In genomic region chr5:66603746-66604145, GRCm38 (mm10) we compare ENCODE assay signal across 12 mouse cellular contexts. TPM values are rescaled to one million over a fixed set of nuclear protein-coding genes. Genes with fewer than 3 reads are reported as not detected.
DNase-seq lines count a peak whose midpoint lies in the region; TF ChIP-seq lines count a peak whose summit lies in the region.
"Had no signal": no experiment of that assay in that cellular context is flagged by ENCODE, and none has a peak within 500 bp of the region (broad histone marks: within the 10 kb centered on the region; RNA-seq: fewer than 3 reads in every experiment).

No protein-coding gene starts in this region.

- 29% methylated on average over 8 of the region's 8 CpGs for WGBS in heart, embryonic 10.5 days
- 55% methylated on average over 8 of the region's 8 CpGs for WGBS in thymus, adult 2 months

- peak; percentile 57 to 77 for DNase-seq in heart, adult 18-20 months
- DNase-seq in heart, postnatal 36 days, result no peak
- peak; percentile 30 for DNase-seq in adrenal gland, postnatal 10 days
- no peak for DNase-seq in heart, embryonic 10.5 days (ENCODE audit: low spot score)
- DNase-seq in kidney, postnatal 10 days, result peak; percentile 62
- DNase-seq in frontal cortex, adult 2 months (ENCODE audit: extremely low spot score in 1 of 2, low spot score in 1 of 2), result no peak
- no peak for DNase-seq in gastrocnemius, postnatal 10 days
- DNase-seq in thymus, adult 2 months, result no peak
- DNase-seq: liver, embryonic 13.5 days had no signal

- peak overlapping the region; percentile 32; the same call in 1 of the 2 replicates for H3K27ac ChIP-seq in heart, embryonic 10.5 days
- no peak overlapping the region for H3K27ac ChIP-seq in thymus, adult 2 months (ENCODE audit: control insufficient read depth, insufficient read depth, low read length)
- H3K27ac ChIP-seq: embryonic facial prominence, embryonic 12.5 days; liver, embryonic 13.5 days; neural tube, embryonic 13.5 days had no signal

- H3K27me3 ChIP-seq in heart, embryonic 10.5 days (ENCODE audit: insufficient read depth, poor library complexity, severe bottlenecking), result no peaks in the 10 kb centered on the region
- H3K27me3 ChIP-seq in thymus, adult 2 months (ENCODE audit: control insufficient read depth, insufficient read depth, low read length), result no peaks in the 10 kb centered on the region
- H3K27me3 ChIP-seq: CH12.LX; embryonic facial prominence, embryonic 12.5 days; liver, embryonic 13.5 days; neural tube, embryonic 13.5 days had no signal

- H3K4me1 ChIP-seq in heart, embryonic 10.5 days, result peaks cover 57% of the 10 kb centered on the region
- H3K4me1 ChIP-seq in thymus, adult 2 months (replicated peaks; ENCODE audit: control insufficient read depth, insufficient read depth, low read length), result no peaks in the 10 kb centered on the region

- no peaks in the 10 kb centered on the region for H3K9me3 ChIP-seq in heart, embryonic 10.5 days
- H3K9me3 ChIP-seq: embryonic facial prominence, embryonic 12.5 days; liver, embryonic 13.5 days; neural tube, embryonic 13.5 days had no signal

- H3K36me3 ChIP-seq in heart, embryonic 10.5 days, result no peaks in the 10 kb centered on the region
- H3K36me3 ChIP-seq in thymus, adult 2 months (ENCODE audit: control insufficient read depth, insufficient read depth, low read length), result no peaks in the 10 kb centered on the region
- H3K36me3 ChIP-seq: embryonic facial prominence, embryonic 12.5 days; liver, embryonic 13.5 days; neural tube, embryonic 13.5 days had no signal

- no peak overlapping the region for H3K4me3 ChIP-seq in heart, embryonic 10.5 days
- no peak overlapping the region for H3K4me3 ChIP-seq in thymus, adult 2 months (ENCODE audit: control insufficient read depth, insufficient read depth, low read length)
- H3K4me3 ChIP-seq: embryonic facial prominence, embryonic 12.5 days; liver, embryonic 13.5 days; neural tube, embryonic 13.5 days had no signal

- TF ChIP-seq POLR2A in thymus, adult 2 months (IDR thresholded peaks at IDR 0.05; ENCODE audit: control insufficient read depth, extremely low read depth, insufficient read depth, low read length, poor library complexity), result no peak

- no peak for TF ChIP-seq CTCF in thymus, adult 2 months (IDR thresholded peaks at IDR 0.05; ENCODE audit: borderline replicate concordance, control insufficient read depth, extremely low read depth, insufficient read depth, low read length, poor library complexity)

- intact Hi-C loops in heart, postnatal 36 days (cut with DNase I), result no loop called here

RNA-seq across cellular contexts. Expression of gene Apbb2, which starts 14.8 kb away (rescaled TPM):
- total RNA-seq in heart, adult 18-20 months (2021), result 10 to 100 TPM; 45.5 to 46.5 TPM
- 10 to 100 TPM; 37.3 to 52.7 TPM for total RNA-seq in heart, postnatal 36 days (2021)
- 10 to 100 TPM; 47.3 to 60.3 TPM for total RNA-seq in adrenal gland, postnatal 10 days (2021)
- 25.1 and 28.9 TPM in 2 replicates for polyA plus RNA-seq in heart, embryonic 10.5 days (2016; fragmentation: Nextera tagmentation; extraction: Ambion mirVana)
- 20.8 and 22.9 TPM in 2 replicates for polyA plus RNA-seq in frontal cortex, adult 2 months (2012; rRNA removed)
- total RNA-seq in gastrocnemius, postnatal 10 days (2021), result 10 to 100 TPM; 55.1 to 56.2 TPM
- 2.6 and 3.6 TPM in 2 replicates for polyA plus RNA-seq in thymus, adult 2 months (2012; rRNA removed)

Comparison
In these comparisons a context has a peak if more than half of its experiments do, and no peak if none do; other contexts are left out.
1. DNase-seq: peak in heart, adult 18-20 months (2 of 2), adrenal gland, postnatal 10 days (single experiment) and kidney, postnatal 10 days (single experiment); none in heart, postnatal 36 days (0 of 2), heart, embryonic 10.5 days (single experiment), frontal cortex, adult 2 months (0 of 2), gastrocnemius, postnatal 10 days (single experiment) and thymus, adult 2 months (single experiment).